Mouse (Mus musculus) C2C12 (cell line): ENCODE measurements around the gene Rarres1. TPM values are rescaled to one million over a fixed set of nuclear protein-coding genes. Genes with fewer than 3 reads are reported as not detected.

Experiments
- H3K27me3 ChIP-seq: one replicate; pipeline ENCODE4 v1.6.1; 2011; ENCODE audit not compliant: control insufficient read depth, insufficient read depth, insufficient read length
- H3K36me3 ChIP-seq: one replicate; pipeline ENCODE4 v1.6.1; 2011; ENCODE audit not compliant: control insufficient read depth, insufficient read depth
- H3K4me3 ChIP-seq: one replicate; pipeline ENCODE4 v1.5.1; 2011; ENCODE audit warnings: mild to moderate bottlenecking, control low read depth; ENCODE audit not compliant: poor library complexity, insufficient read depth, severe bottlenecking
- H3K79me2 ChIP-seq: one replicate; pipeline ENCODE4 v1.6.1; 2011; ENCODE audit not compliant: control insufficient read depth, insufficient read depth
- H3K79me3 ChIP-seq: one replicate; pipeline ENCODE4 v1.6.1; 2011; ENCODE audit warnings: low read depth, control low read depth
- H3ac ChIP-seq: one replicate; pipeline ENCODE3; 2011; ENCODE audit warnings: low read depth; ENCODE audit not compliant: control insufficient read depth, insufficient read length
- CEBPB ChIP-seq: IDR thresholded peaks from one replicate; pipeline ENCODE4 v1.6.1; 2011; ENCODE audit warnings: low read depth, mild to moderate bottlenecking, control low read depth, moderate library complexity
- CTCF ChIP-seq: IDR thresholded peaks from one replicate; pipeline ENCODE4 v1.5.1; 2011; ENCODE audit not compliant: control insufficient read depth, insufficient read depth, insufficient read length
- FOSL1 ChIP-seq: IDR thresholded peaks from one replicate; pipeline ENCODE4 v1.8.0; 2011; ENCODE audit warnings: mild to moderate bottlenecking, low read length; ENCODE audit not compliant: poor library complexity, insufficient read depth, severe bottlenecking
- MAX ChIP-seq: IDR thresholded peaks from one replicate; pipeline ENCODE4 v1.6.1; 2011; ENCODE audit warnings: mild to moderate bottlenecking, control low read depth
- MYOD1 ChIP-seq: IDR thresholded peaks from one replicate; pipeline ENCODE4 v1.6.1; 2011; ENCODE audit warnings: low read depth; ENCODE audit not compliant: control insufficient read depth, insufficient read length
- MYOG ChIP-seq: IDR thresholded peaks from one replicate; pipeline ENCODE4 v1.6.1; 2011; ENCODE audit not compliant: control insufficient read depth, insufficient read length; ENCODE audit errors: extremely low read depth
- USF1 ChIP-seq: IDR thresholded peaks from one replicate; pipeline ENCODE4 v1.6.1; 2011; ENCODE audit warnings: low read depth, mild to moderate bottlenecking, control low read depth, moderate library complexity
- polyA plus RNA-seq: library from polyadenylated mRNA; unstranded; fragments of >200 nt; fragmentation: generic; extraction: Trizol; gene quantifications from one replicate; pipeline ENCODE4 v1.2.1, GENCODE M21; 2012; ENCODE audit warnings: missing spikeins

Gene Rarres1
- polyA plus RNA-seq, 1 experiment, result not detected

GRCm38 (mm10) chr3:67499406-67499791 lies 15.9 kb downstream of the Rarres1 start:
- Histone ChIP-seq H3K4me3 (no peak overlapping the region), H3ac (no peak overlapping the region), H3K36me3 (no peaks in the 10 kb centered on the region), H3K27me3 (no peaks in the 10 kb centered on the region), H3K79me2 (no peaks in the 10 kb centered on the region), H3K79me3 (no peaks in the 10 kb centered on the region)
- TF ChIP-seq CTCF, result no peak
- no peak for TF ChIP-seq MYOG
- TF ChIP-seq FOSL1, result no peak
- no peak for TF ChIP-seq MYOD1
- TF ChIP-seq MAX, result no peak
- TF ChIP-seq USF1, result no peak
- no peak for TF ChIP-seq CEBPB

GRCm38 (mm10) chr3:67498773-67499405 lies 16.4 kb downstream of the Rarres1 start:
- Histone ChIP-seq H3K79me2 (no peaks in the 10 kb centered on the region), H3K4me3 (no peak overlapping the region), H3K36me3 (no peaks in the 10 kb centered on the region), H3ac (no peak overlapping the region), H3K79me3 (no peaks in the 10 kb centered on the region), H3K27me3 (no peaks in the 10 kb centered on the region)
- TF ChIP-seq MYOD1 (no peak), USF1 (no peak), FOSL1 (no peak), CEBPB (no peak), CTCF (no peak), MYOG (no peak)

- H3K79me2 ChIP-seq, result no peaks in the 10 kb centered on the region
- no peaks in the 10 kb centered on the region for H3K36me3 ChIP-seq
- no peaks in the 10 kb centered on the region for H3K79me3 ChIP-seq
- H3K27me3 ChIP-seq, result no peaks in the 10 kb centered on the region
- H3K4me3 ChIP-seq, result no peak overlapping the region
- H3ac ChIP-seq, result no peak overlapping the region
- TF ChIP-seq USF1 (no peak), CTCF (no peak), FOSL1 (no peak), MAX (no peak), MYOD1 (no peak)
Measured at GRCm38 (mm10) chr3:67497998-67498397, 17.3 kb downstream of the Rarres1 start.

- Histone ChIP-seq H3K36me3 (no peaks in the 10 kb centered on the region), H3K79me2 (no peaks in the 10 kb centered on the region), H3K4me3 (no peak overlapping the region), H3K79me3 (no peaks in the 10 kb centered on the region), H3K27me3 (no peaks in the 10 kb centered on the region), H3ac (no peak overlapping the region)
- no peak for TF ChIP-seq MYOD1
- no peak for TF ChIP-seq CEBPB
- TF ChIP-seq MYOG, result no peak
- TF ChIP-seq FOSL1, result no peak
- TF ChIP-seq USF1, result no peak
- no peak for TF ChIP-seq MAX
- no peak for TF ChIP-seq CTCF
Measured at GRCm38 (mm10) chr3:67496310-67496709, 19.0 kb downstream of the Rarres1 start.

GRCm38 (mm10) chr3:67493132-67493531 lies 22.2 kb downstream of the Rarres1 start:
- no peak overlapping the region for H3ac ChIP-seq
- no peaks in the 10 kb centered on the region for H3K79me3 ChIP-seq
- no peaks in the 10 kb centered on the region for H3K27me3 ChIP-seq
- no peak for TF ChIP-seq MYOG
- TF ChIP-seq CEBPB, result no peak
- TF ChIP-seq MYOD1, result no peak
- TF ChIP-seq USF1, result no peak
- TF ChIP-seq CTCF, result no peak
- no peak for TF ChIP-seq FOSL1
- TF ChIP-seq MAX, result no peak
- H3K79me2 ChIP-seq, result no peaks in the 10 kb centered on the region
- H3K36me3 ChIP-seq, result no peaks in the 10 kb centered on the region
- no peak overlapping the region for H3K4me3 ChIP-seq

- Histone ChIP-seq H3K36me3 (no peaks in the 10 kb centered on the region), H3K79me3 (no peaks in the 10 kb centered on the region), H3ac (no peak overlapping the region), H3K27me3 (no peaks in the 10 kb centered on the region), H3K4me3 (no peak overlapping the region), H3K79me2 (no peaks in the 10 kb centered on the region)
- TF ChIP-seq USF1 (no peak), FOSL1 (no peak), CEBPB (no peak), MYOD1 (no peak), MYOG (no peak), CTCF (no peak), MAX (no peak)
Measured at GRCm38 (mm10) chr3:67492086-67492869, 23.0 kb downstream of the Rarres1 start.
